Mouse (Mus musculus): Measurements from ENCODE around the gene Sh3kbp1. TPM values are rescaled to one million over a fixed set of nuclear protein-coding genes. Genes with fewer than 3 reads are reported as not detected.
A peak's percentile ranks its signal among the peaks of the same experiment; 100 is the strongest.

The Sh3kbp1 gene
- total RNA-seq, 2 experiments from 2014 or later, result 99.8 to 107 TPM

DNA sequence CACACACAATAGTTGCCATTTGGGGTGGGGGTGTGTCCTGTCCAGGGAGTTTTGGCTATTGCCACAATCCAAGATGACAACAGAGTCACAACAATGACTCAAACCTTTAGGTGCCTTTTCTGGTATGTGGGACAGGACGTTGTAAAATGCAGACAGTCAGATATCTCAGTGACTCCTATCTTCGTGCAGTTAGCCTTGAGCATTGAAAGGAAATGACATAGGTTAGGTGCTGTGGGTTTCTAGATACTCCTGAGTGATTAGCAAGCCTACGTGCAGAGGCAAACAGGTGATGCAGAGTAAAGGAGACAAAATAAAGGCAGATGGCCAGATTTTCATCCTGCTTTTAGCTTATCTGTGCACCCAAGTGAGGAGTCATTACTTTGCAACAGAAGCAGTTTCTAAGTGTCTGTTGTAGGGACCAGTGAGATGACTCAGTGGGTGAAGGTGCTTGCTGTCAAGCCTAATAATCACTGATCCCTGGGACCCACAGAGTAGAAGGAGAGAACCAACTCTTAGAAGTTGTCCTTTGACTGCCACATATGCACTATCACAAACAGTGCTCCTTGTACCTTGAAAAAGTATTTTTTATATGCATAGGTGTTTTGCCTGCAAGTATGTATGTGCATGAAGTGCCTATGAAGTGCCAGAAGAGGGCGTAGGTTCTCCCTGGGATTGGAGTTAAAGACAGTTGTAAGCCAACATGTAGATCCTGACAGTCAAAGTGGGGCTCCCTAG, 50.7 kb downstream of the Sh3kbp1 start:
- peak; percentile 62 for ATAC-seq (replicated peaks; ENCODE audit: poor library complexity)

DNA sequence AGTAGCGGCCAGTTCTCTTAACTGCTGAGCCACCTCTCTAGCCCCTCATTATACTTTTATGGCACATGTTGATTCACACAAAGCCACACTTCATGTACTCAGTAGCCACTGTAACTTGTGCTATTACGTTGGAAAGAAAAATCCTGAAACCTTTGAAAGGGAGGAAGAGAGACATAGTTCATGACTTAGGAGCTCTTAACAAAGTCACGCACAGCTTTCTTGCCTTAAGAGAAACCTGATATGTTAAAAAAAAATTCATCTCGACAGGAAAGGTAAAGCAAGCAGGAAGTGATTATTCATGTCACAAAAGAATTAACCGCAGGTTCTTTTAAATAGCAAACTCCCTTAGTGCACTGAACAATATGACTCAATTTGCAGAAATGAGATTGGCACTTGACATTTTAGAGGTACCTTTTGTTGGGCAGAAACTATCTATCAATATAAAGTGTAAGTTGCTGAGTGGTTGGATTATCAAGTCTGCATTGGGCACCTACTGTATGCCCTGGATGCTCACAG, 51.3 kb downstream of the Sh3kbp1 start:
- ATAC-seq (replicated peaks; ENCODE audit: poor library complexity), result peak; percentile 21

DNA sequence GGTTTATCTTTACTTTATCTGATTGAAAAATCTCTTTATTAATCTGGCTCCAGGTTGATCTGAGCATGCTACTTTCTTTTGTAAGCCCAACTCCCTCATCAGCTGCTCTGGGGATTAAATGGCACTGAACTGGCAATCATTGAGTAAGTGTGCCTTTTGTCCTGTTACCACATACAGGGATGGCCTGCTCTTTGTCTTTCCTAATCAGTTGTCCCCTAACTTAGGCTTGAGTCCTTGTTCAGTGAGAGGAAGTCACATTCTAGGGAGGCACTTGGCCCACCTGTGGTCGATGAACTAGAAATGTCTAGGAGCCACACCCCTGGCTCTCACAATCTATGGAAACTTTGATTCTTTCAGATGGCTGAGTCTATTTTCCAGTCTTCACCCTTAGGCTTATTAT, 58.4 kb downstream of the Sh3kbp1 start:
- peak; percentile 56 for ATAC-seq (replicated peaks; ENCODE audit: poor library complexity)

DNA sequence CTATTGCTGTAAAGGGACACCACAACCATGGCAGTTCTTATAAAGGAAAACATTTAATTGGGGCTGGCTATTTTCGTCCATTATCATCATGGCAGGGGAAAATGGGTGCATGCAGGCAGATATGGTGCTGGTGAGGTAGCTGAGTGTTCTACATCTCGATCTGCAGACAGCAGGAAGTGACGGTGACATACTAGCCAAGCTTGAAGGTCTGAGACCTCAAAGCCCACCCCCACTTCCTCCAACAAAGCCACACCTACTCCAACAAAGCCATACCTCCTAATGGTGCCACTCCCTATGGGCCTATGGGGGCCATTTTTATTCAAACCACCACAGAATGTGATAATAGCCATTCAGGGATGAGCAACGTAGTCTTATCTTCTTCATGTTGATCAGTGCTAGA, 59.8 kb downstream of the Sh3kbp1 start:
- ATAC-seq (replicated peaks; ENCODE audit: poor library complexity), result 0 out of 2 replicates have a peak, but pooled peaks have one; percentile 24

DNA sequence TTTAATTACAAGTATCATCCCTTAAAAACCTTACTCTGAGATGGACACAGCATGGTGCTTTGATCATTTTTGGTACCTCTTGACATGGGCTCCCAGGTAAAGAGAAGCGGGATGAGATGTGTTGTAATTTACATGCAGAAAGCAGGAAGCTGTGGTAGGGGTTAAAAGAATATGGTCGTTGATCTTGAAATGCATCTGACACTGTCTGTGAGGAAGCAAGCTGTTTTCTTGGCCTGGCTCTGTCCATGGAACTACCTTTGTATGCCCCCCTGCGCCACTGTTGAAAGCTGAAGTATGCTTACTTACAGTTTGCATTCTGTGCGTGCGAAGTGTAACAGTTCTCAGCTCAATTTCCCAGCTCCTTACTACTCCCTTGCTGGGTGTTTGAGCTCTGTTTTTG, 61.6 kb downstream of the Sh3kbp1 start:
- ATAC-seq (replicated peaks; ENCODE audit: poor library complexity), result peak; percentile 56

DNA sequence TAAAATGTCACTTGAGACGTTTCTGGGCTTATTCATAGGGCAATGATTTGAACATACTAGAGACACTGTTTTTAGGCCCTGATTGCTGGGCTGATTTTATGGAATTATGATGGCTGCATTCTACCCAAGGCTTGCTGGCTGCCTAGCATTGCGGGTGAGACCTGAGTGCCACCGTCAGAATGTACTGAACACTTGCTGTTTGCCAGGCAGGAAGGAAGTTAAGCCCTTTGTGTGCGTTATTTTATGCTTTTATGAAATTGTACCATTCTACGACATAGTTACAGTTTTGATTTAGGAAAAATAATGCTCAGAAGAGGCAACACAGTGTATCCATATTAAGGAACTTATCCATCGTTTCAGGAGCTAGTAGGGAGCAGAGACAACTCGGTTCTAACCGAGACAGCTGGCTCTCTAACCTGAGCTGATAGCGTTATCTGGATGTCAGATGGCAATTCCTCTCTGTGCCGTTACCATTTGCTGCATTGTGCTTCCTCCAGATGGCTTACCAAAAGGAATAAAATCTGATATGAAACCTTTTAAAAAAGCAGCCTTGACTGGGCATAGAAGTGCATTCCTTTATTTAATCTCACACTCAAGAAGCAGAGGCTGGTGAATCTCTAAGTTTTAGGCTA, 62.8 kb downstream of the Sh3kbp1 start:
- ATAC-seq (replicated peaks; ENCODE audit: poor library complexity), result peak; percentile 63

DNA sequence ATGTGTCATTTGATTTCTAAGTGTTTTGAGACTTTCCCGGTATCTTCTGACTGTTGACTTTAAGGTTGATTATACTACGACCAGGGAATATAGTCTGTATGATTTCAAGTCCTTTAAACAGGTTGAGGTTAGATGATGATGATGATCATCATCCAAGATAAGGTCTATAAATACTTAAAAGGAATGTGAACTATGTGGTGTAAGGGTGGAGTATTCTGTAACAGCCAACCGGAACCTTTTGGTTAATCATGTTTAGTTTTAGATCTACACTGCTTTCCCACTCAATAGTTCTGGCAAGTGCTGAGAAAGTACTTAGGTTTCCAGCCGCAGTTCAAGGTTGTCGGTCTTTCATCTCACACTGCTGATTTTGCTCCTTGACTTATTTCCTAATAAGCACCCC, 66.1 kb downstream of the Sh3kbp1 start:
- ATAC-seq (replicated peaks; ENCODE audit: poor library complexity), result no peak

DNA sequence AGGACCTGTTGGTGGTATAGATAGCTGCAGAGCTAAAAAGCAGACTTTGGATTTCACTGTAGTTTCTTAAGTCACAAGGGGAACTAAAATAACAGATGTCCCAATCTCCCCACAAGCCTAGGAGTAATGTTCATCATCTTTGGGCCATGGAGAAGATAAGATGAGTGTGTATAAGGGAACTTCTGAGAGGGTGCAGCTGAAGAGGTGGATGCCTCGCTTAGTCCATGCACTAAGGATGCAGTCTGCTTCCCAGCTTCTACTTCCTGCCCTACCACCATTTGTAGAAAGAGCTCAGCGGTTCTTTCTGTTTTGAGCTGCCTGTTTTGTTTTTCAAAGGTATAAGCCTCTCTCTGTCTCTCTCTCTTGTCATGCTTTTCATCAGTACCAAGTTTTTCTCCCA, 69.5 kb downstream of the Sh3kbp1 start:
- peak; percentile 79 for ATAC-seq (replicated peaks; ENCODE audit: poor library complexity)

DNA sequence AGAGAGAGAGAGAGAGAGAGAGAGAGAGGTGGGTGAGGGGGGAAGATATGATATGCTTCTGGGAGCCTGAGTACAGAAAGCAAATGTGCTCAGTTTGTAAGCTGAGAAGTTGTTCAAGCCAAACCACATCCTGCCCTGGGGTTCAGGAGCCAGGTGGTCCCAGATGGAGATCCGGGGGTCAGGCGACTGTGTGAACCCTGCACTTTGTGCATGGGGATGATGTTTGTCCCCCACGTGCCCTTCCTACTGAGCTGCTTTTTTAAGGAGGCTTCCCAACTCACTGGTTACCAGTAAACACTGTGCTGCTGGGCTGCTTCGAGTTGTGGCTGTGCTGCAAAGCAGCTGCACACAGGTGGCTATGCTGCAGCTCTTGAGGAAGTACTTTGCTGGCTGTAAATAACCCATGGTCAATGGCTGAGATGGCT, 70.0 kb downstream of the Sh3kbp1 start:
- peak; percentile 64 for ATAC-seq (replicated peaks; ENCODE audit: poor library complexity)

DNA sequence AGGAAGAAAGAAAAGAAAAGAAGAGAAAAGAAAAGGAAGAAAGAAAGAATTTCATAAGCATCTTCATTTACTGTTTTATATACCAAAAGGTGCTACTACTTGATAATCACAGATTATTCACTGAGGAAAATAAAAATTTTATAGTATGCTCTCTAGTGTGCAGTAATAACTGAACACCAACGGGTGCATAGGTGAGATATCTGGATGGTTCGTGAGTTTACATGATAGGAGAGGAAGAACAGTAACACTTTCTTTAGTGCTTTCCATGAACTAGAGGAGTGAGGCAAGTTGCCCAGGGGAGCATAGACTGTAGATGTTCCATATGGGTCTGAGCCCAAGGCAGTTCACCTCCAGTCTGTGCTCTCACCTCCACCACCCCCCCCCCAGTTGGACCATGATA, 75.8 kb downstream of the Sh3kbp1 start:
- ATAC-seq (replicated peaks; ENCODE audit: poor library complexity), result peak; percentile 58

DNA sequence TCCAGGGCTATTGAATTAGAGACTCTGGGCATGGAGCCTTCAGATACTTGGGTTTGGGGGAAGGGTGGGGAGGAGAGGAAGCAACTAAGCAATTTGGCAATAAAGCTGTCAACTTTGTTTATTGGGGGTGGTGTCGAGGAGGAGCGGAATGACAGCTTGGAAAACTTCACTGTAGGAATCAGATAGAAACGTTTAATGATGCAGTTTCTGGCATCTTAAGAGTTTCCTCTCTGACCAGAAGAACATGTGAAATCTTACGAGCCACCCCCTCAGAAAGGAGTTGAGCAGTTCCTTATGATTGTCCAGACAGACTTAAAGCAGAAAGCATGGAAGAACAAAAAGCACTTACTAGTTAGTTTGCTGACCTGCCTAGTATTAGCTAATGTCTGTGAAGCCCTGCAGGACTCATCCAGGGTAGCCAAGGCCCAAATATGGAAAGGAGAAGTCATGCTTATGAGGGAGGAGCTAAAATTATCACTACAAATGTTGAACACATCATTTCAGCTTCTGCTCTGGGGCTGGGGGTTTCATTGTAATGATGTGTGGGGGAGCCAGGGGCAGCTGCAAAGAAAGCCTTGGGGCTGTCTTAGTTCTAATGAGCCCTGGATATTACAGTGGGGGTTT, 77.4 kb downstream of the Sh3kbp1 start:
- peak; percentile 67; the same call in 1 of the 2 replicates for ATAC-seq (replicated peaks; ENCODE audit: poor library complexity)

DNA sequence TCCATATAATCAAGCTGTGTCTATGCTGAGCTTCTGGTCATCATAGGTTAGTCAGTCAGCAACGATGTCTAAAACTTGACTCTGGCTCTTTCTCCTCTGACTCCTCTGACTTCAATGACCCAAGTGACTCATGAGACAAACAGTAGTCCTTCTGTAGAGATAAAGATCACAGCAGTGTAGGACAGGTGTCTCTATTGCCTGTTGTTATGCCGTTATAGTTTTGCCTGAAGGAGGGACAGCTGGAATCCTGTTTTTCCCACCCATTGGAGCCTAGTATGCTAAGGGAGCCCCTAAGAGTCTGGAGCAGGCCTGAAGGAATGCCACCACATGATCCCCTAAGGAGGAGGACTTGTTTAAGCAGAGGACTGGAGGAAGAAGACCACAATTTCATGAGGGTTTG, 78.3 kb downstream of the Sh3kbp1 start:
- no peak for ATAC-seq (replicated peaks; ENCODE audit: poor library complexity)

DNA sequence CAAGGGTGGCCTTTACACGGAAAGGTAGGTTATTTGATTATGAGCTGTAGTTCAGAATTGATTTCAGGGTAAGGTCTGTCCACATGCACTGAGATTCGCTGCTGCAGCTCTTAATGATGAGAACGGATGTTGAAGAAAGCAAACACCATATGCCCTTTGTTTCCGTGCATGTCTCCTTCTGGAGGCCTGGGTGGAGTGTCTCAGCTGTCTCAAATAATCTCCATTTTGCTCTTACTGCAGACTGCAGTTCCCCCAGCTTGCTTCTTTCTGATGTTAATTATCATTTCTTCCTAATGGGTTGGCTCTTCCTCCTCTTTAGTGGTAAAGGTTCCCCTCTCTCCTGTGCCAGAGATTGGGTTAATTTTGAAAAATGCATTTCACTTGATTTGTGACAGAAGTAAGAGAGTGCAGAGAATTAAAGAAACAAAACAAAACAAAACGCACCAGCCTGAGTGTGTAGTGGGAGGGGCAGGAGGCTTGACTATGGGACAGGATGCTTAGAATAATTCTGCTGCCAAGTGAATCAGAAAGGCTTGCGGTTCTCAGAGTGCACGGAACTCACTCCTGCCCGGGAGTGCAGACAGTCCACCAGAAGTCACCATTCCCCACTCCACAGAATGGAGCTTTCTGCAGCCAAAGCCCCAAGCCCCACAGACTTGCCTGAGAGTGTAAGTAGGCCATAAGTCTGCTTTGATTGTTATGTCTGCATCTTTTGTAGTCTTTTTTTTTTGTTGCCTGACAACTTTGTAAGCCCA, 81.2 kb downstream of the Sh3kbp1 start:
- peak; percentile 62 for ATAC-seq (replicated peaks; ENCODE audit: poor library complexity)

DNA sequence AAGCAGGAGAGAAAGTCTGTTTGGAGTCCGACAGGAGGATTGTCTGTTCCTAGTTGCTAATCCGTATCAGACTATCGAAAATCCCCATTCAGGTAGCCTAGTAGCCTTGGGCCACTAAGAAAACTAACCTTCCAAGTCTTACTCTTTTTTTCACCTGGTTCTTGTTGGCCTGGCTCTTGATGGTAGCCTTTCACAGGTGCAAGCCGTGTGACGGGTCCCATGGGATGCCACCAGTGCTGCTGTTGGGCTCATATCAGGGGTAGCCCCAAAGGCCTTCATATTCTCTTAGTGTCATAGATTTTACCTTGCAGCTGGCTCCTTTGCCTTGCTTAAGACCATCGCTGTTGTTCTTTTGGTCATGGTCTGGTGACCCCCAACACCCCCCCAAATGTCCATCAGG, 82.2 kb downstream of the Sh3kbp1 start:
- ATAC-seq (replicated peaks; ENCODE audit: poor library complexity), result no peak

DNA sequence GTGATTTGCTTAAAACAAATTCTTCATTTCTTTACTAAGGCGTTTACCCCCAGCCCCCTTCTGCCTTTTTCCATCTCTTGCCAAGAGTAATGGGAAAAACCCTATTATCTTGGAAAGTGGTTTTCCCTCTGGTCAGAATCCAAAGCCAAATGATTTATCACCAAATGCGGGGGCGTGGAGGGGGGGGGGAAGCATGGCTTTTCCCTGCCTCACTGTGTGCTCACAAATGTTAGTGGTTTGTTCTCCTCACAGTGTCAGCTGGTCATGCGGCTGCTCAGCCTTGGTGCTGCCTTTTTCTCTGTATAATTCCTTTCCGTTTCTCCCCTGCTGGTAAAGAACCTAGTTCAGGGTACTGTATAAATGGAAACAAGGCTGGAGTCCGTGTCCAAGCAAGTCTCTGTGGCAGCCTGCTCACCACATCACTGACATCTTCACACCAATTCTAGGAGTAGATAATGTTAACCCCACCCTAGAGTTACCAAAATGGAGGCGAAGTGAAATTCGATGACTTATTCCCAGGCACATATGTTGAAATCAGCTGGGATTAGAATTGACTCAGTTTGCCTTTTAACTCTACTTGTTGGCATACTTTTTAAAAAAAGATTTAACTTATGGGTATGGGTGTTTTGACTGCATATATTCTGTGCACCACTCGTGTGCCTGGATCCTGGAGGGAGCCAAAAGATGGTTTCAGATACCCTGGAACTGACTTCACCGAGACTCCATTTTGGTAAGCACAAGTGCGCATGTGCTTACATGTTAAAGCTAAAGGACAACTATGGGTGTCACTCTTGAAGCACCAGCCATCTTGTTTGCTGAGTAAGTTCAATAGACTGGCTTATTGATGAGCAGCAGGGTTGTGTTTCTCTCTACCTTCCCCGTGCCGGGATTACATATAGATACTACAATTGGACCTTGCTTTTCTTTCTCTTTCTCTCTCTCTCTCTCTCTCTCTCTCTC, 84.3 kb downstream of the Sh3kbp1 start:
- ATAC-seq (replicated peaks; ENCODE audit: poor library complexity), result no peak

DNA sequence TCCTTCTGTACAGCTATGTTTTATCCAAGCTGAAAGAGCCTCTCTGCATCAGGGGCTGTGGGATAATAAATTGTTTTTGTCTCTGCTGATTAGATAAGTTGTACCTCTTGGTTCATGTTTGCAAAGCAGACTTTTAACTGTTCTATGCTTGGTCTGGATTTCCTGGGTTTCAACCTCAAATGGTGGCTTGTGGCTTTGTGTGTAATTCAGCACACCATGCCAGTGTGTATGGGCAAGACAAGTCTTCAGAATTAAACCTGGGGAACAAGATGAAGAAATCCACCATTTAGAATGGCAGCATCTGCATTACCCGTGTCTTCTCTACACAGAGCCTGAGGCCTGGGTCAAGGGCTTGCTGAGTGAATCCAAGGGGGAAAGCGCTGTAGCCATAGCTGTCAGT, 86.1 kb downstream of the Sh3kbp1 start:
- ATAC-seq (replicated peaks; ENCODE audit: poor library complexity), result peak; percentile 42; the same call in 1 of the 2 replicates

DNA sequence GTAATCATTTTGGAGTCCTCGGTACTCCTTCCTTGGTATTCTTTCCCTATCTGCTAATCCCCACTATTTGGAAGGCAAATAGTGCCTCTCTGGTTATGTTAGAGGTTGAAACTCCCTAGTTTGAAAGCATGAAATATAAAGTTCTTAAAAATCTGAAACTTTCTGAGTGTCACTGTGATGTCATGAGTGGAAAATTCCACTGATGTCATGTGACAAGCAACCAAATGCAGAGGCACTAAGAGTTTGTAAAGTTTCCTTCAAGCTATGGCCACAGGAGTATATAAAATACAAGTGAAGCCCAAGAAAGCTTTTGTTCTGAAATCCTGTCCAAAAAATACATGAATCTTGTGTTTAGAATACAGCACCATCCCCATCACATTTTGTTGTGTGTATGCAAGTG, 94.3 kb downstream of the Sh3kbp1 start:
- no peak for ATAC-seq (replicated peaks; ENCODE audit: poor library complexity)

DNA sequence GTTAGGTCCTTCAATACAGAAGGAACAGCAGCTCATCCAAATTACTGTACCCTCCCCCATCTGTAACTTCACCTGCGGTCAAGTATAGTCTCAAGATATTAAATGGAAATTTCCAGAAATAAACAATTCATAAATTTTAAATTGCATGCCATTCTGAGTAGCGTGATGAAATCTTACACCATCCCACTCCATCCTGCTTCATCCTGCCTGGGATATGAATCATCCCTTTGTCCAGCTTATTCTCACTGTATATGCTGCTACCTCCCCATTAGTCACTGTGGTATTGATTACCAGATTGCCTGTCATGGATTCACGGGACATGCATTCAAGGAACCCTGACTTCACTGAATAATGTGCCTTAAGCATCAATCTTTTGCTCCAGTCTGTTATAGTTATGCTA, 104.3 kb downstream of the Sh3kbp1 start:
- ATAC-seq (replicated peaks; ENCODE audit: poor library complexity), result no peak

DNA sequence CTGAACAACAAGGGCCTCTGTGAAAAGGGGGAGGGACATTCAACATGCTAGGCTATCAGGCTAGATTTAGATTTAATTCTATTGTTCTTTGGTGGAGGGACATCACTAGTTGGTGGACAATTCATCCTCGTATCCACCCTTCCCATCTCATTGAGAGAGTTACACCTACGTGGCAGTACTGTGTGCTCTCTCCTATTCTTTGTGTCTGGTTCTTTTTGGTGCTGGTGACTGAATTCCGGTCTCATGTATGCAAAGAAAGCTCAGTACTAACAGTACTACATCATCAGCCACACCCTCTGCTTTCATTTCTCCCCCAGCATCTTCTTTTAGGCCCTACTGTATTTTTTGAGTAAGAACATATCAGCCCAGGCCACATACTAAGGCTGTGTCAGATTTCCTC, 105.8 kb downstream of the Sh3kbp1 start:
- no peak for ATAC-seq (replicated peaks; ENCODE audit: poor library complexity)

DNA sequence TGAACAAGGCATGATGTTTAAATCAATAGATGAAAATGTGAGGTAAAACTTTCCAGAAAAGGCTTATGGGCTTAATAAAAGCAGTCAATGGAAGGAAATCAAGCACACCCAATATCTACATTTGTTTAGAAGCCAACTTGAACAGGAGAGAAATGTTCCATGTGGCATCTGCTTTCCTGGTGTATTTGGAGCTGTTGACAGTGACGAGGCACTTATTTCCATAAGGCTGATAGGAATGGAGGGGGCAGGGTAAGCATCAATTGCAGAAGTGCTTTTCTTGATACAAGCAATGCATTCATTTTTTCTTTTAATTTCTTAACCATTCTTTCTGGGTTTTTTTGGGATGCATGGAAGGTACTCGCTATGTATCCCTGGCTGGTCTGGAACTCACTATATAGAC, 106.9 kb downstream of the Sh3kbp1 start:
- ATAC-seq (replicated peaks; ENCODE audit: poor library complexity), result no peak

All from megakaryocyte progenitor cell, adult 5-6 weeks (primary cell).